Mouse (Mus musculus) retina, postnatal 7 days (tissue): ENCODE data around the gene Srsf1.
"Not testable (repeated sequence)": the region's sequence is repeated elsewhere in the genome, so short reads cannot be mapped to it uniquely, and the experiment has no call there.

Experiments
- DNase-seq: peaks from one replicate; pipeline ENCODE4 v3.0.0-alpha.2; 2012; ENCODE audit warnings: low read depth, low spot score

Gene Srsf1

DNA sequence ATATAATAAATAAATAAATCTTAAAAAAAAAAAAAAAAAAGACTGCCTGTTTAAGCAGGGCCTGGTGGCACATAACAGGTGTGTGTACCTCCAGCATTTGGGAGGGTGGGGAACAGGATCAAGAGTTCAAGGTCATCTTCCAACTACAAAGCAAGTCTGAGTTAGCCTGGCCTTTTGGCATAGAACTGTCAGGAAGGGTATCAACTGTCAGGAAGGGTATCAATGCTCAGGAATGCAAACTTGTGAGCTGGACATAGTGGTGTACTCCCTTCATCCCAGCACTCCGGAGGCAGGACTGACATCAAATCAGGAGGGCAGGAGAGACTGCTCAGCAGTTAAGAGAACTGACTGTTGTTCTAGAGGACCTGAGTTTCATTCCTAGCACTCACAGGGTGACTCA lies 8.1 kb upstream of the Srsf1 start:
- DNase-seq = no peak

DNA sequence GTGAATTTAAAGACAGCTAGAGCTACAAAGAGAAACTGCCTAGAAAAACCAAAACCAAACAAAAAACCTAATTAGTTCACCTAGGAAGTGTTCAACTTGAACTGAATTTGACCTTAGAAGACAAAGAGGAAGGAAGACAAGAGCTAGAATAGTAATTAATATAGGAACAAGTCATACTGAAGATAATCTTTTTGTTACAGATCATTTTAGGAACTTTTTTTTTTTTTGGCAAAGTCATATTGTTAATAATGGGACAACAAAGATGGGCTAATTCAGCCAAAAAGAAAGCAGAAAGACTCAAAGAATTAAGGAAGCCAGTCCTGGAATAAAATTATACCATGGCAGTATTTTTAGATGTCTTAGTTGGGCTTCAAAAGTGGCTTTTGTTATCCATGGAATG lies 2.9 kb upstream of the Srsf1 start:
- no peak for DNase-seq

DNA sequence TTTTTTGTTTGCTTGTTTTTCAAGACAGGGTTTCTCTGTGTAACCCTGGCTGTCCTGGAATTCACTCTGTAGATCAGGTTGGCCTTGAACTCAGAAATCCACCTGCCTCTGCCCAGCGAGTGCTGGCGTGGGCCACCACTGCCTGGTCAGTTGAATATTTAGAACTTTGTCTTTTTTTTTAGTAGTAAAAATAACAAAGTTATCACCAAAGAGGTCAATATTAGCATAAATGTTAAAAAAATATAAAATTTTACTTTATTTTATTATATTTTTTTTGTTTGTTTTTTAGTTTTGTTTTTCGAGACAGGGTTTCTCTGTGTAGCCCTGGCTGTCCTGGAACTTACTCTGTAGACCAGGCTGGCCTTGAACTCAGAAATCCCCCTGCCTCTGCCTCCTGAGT lies 2.0 kb upstream of the Srsf1 start:
- not testable (repeated sequence) for DNase-seq

DNA sequence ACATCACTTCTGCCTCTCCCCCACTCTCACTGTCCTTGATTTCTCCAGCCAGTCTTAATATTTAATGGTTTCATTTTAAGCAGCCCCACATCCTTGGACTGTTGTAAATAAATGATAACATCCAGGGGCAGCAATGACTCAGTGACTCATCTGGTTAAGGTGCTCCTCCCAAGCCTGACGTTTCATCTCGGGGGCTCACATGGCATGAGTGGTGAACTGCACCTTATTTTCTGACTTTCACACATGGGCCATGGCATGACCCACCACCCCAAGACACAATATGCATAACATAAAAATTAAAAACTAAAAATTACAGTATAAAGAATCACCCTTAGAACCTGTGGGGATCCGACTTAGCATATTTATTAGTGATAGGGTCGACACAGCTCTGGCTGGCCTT lies 1.3 kb upstream of the Srsf1 start:
- DNase-seq = no peak

DNA sequence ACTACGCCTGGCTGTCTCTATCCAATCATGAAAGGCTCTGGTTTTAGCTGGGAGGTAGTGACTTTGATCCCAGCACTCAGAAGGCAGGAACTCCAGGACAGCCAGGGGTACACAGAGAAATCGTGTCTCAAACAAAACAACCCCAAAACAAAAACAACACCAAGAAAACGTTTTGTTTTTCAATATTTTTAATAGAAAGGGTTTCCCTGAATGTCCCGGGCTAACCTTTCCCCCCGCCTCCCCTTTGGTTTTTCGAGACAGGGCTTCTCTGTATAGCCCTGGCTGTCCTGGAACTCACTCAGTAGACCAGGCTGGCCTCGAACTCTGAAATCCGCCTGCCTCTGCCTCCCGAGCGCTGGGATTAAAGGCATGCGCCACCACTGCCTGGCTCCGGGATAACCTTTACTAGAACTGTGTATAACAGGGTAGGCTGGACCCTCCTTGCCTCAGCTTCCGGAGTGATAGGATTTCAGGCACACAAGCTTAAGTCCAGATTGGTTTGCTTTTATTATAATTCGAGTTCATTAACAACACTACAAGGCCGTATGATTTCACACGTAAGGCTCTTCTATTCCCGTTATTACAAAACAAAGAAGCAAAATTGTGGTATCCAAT lies 743 bp upstream of the Srsf1 start:
- DNase-seq = no peak

DNA sequence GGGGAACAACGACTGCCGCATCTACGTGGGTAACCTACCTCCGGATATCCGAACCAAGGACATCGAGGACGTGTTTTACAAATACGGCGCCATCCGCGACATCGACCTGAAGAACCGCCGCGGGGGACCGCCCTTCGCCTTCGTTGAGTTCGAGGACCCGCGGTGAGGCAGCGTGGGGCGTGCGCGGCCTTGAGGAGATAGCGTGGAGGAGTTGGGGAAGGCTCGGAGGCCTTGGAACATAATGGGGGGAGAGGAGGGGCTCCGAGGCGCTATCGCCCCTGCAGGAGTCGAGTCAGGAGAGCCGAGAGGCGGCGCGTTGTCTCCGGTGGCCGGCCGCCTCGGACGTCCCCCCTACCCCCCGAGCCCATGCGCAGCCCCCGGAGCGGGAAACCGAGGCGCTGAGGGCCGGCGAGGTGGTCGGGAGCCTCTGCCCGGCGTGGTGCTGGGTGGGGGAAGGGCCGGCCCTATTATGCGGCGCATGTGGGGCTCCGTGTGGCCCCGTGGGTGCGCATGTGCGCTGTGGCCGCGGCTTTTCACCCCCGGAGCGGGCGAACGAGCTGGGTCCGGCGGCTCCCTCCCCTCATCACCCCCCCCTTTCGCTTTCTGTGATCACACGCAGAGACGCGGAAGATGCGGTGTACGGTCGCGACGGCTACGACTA lies 828 bp downstream of the Srsf1 start:
- peak; percentile 44 for DNase-seq

DNA sequence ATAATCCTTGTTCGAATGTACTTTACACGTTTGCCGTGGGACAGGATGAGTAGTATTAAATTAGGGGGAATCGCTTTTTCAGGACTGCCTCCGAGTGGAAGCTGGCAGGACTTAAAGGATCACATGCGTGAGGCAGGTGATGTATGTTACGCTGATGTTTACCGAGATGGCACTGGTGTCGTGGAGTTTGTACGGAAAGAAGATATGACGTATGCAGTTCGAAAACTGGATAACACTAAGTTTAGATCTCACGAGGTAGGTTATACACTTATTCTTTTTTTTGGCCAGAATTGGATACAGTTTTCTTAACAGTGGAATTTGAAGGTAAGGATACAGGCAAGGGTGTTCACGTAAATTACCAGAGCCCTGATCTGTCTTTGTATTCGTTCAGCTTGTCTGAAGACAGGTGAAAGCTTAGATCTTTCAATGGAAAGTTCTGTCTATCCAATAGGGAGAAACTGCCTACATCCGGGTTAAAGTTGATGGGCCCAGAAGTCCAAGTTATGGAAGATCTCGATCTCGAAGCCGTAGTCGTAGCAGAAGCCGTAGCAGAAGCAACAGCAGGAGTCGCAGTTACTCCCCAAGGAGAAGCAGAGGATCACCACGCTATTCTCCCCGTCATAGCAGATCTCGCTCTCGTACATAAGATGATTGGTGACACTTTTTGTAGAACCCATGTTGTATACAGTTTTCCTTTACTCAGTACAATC lies 1.9 kb downstream of the Srsf1 start:
- no peak for DNase-seq

DNA sequence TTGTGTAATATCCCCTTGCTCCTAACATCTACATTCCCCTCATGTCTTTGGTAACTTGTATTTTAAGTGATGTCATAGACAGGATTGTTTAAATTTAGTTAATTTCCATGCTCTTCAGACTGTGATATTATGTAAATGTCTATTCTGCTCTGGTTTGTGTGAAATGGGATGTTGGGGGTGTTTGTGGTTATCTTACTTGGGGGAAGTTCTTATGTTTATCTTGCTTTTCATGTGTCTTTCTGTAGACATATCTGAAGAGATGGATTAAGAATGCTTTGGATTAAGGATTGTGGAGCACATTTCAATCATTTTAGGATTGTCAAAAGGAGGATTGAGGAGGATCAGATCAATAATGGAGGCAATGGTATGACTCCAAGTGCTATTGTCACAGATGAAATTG lies 2.6 kb downstream of the Srsf1 start:
- DNase-seq = no peak

DNA sequence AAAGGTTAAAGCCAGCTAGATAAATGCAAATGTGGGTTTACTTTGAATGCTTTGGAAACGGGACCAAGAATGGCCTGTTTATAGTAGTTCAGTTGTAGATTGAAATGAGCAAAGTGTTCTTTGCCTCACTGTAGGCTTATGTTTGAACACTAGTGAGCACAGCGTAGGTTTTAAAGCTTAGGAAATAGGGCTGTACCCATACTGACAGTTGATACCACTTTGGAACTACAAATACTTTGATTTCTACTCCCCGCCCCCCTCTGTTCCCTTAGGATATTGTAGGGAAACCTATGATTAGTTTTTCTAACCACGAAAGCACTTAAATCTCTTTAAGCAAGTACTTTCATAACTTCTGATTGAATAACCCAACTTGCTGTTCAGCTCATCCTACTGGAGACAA lies 5.5 kb downstream of the Srsf1 start:
- DNase-seq = no peak

DNA sequence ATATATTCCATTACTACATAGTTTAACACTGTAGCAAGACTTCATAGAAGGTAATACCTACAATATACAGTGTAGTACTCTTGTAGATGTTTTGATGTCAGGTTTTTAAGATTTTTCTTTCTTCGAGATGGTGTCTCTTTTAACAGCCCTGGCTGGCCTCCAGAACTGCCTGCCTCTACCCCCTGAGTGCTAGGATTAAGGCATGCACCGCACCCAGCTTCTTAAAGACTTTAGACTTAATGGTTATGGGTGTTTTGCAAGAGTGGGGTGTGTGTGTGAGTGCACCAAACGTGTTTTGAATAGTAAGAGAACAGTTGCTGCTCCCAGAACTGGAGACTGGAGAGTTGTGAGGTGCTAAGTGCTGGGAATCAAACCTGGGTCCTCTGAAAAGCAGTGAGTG lies 6.6 kb downstream of the Srsf1 start:
- DNase-seq = no peak

DNA sequence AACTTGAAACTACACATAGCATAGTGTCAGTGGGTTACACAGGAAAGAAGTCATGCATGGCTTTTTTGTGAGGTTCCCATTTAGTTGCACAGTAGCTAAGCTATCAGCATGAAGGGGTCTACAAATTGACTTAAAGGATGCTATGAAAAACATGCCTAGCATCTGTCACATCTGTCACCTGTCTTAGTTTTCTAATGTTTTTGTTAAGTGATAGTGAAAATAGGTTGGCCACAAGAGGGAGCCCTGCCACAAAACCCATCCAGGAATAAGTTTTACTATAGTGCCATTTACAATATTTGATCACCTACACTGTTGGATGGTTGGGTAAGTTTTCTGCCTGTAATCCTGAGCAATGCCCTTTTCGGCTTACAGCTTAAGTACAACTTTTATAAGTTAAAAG lies 7.4 kb downstream of the Srsf1 start:
- peak; percentile 21 for DNase-seq

DNA sequence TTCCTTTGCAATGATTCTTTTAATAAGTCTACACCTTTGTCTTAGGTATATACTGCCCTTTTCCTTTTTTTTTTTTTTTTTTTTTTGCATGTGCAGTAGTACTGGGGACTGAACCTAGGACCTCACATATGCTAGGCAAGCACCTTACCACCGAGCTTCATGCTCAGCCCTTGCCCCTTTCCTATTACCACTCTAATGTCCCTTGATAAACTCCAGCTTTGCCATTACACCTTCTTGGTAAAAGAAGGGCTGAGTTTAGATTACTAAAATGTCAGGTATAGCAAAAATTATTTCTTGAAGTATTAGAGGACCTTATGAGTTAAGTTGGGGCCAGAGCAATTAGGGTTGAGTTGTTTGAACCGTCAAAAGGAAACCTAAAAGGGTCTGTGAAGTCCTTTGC lies 8.6 kb downstream of the Srsf1 start:
- DNase-seq = no peak

DNA sequence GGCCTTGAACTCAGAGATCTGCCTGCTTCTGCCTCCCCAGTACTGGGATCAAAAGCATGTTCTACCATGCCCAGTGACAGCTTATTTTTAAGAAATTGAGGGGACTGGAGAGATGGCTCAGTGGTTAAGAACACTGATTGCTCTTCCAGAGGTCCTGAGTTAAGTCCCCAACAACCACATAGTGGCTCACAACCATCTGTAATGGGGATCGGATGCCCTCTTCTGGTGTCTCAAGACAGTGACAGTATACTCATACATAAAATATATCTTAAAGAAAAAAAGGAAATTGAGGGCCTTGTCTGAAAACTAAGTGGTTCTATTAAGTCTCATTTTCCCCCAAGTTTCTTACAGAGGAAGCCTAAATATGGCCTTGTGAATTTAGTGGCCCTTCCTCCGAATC lies 10.6 kb downstream of the Srsf1 start:
- DNase-seq = no peak

DNA sequence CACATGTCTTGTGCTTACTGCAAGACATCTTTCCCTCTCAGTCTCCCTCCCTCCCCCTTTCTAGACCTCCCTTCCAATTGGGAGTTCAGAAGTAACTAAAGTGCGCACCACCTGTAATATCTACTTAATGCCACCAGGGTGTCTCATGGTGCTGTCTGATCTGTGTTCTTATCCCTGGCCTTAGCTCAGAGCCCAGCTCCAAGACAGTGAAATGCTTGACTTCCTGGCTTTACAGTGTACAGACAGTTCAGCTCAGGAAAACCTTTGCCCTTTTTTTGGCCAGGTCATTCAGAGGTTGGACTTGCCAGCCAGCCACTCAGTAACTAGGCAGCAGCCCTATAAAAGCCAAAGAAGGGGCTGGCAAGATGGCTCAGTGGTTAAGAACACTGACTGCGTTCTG lies 12.0 kb downstream of the Srsf1 start:
- DNase-seq = peak; percentile 52

DNA sequence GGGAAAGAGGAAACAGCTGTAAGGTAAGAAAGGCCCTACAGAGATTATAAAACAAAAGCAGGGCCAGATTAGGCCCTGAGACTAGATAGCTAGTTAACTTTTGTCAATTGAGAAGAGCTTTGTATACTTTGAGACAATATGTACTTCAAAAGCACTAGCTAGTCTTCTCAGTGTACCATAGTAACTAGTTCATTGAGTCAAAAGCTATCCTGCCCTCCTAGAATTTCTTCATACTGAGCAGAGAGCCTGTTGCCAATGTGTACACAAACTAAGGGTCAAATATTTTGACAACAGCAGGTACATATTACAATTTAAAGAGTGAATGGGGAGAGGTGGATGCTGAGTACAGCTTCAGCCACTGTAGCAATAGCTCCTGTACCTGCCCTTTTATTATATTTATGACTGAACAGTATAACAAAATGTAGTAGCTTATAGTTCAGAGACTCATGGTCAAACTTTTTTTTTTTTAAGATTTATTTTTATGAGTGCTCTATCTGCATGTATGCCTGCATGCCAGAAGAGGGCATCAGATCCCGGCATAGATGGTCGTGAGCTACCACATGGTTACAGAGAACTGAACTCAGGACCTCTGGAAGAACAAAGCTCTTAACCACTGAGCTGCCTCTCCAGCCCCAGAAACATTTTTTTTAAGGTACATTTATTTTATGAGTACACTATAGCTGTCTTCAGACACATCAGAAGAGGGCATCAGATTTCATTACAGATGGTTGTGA lies 14.9 kb downstream of the Srsf1 start:
- no peak for DNase-seq

DNA sequence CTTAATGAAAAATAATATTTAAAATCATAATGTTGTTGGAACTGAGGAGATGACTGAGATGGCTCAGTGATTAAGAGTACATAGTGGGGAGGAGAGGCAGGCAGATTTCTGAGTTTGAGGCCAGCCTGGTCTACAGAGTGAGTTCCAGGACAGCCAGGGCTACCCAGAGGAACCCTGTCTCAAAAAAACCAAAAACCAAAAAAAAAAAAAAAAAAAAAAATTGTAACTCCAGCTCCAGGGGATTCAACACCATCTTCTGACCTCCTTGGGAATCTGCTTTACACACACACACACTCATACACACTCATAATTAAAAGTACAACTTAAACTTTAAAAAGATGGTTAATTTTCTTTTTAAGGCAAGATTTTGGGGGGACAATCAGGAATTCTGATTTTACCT lies 18.6 kb downstream of the Srsf1 start:
- no peak for DNase-seq

DNA sequence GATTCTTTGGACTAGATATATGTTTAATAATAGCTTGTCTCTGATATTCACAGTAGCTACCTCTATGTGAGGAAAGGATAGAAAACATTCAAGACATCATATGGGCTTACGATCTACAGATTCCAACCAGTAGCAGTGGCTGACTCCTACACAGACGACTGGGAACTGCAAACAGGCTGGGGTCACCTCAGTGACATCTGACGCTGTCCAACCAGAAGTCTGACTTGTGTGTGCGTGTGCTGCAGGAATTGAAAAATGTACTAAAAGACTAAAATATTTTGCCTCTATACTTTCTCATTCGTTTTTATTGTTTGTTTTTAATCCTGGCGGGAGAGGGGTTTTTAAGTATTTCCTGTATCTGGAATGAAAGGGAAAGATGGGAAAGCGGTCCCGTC lies 20.0 kb downstream of the Srsf1 start:
- DNase-seq = no peak

DNA sequence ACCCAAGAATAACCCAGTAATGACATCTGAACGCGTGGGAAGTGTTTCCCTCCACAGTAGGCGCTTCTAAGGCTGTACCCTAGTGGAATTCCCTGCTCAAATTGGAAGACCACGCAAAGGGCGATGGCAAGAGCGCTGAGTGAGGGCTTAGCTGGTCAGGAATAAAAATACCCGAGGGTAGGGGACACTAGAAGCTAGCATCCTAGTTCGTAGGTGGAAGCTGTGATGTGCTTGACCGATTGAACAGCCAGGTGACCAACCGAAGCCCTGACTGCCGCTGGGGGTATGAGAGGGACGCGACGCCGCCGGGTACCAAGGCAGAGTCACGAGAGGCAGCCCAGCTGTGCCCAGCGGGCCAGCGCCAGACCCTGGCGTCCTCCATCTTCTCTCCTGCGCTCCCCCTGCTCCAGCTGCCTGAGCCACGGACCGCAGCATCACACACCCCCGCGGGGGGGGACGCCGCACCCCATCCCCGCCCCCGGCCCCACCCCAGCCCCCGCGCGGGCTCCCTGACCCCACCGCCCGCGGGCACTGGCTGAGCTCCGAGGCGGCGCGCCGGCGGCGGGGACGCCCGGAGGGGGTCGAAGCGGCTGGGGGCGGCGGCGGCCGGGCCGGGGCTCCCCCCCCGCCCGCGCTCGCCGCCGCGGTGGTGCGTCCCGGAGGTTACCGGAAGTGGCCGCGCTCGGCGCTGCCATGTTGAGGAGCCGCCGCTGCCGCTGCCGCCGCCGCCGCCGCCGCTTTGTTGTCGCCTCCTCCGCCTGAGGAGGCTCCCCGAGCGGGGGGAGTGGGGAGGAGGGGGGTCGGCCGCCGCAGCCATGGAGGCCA lies 20.6 kb downstream of the Srsf1 start, which contains the start of gene Vezf1:
Vezf1 (plus strand) TSS at position 694 of the 825 bp plus-strand sequence.
- peak; percentile 78 for DNase-seq

DNA sequence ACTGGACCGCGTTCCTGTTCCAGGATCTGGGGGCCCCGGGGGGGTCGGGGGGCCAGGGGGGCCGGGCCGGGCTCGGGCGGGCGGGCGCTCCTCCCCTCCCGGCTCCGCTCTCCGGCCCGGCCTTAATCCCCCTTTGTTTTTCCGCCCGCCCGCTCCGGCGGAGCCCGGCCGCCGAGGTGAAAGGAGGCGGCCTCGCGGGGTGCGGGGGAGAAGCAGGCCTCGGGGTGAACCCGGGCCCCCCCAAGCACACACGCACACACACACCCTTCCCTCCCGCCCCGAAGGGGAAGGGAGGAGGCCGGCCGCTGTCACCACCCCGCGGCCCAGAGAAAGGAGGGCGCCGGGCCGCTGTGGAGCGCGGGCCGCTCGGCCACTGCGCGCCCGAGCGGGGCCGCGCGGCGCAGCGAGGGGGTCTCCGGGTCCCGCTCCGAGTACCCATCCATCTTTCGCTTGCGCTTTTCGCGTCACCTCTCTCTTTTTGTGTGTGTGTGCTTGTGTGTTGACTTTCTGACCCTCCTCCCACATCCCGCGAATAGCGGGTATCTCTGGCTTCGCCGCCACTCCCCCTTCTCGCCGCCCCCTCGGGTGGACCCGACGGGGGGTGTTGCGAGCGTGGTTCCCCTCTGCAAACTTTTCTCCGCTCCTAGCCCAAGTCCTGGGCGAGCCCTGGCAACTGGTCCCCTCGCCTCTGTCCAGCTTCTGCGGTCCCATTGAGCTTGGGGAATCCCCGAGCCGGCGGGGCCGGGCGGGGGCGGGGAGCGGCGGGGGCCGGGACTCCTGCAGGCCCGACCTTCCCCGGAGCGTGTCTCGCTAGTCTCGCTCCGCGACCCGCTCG lies 21.5 kb downstream of the Srsf1 start:
- DNase-seq = peak; percentile 24

DNA sequence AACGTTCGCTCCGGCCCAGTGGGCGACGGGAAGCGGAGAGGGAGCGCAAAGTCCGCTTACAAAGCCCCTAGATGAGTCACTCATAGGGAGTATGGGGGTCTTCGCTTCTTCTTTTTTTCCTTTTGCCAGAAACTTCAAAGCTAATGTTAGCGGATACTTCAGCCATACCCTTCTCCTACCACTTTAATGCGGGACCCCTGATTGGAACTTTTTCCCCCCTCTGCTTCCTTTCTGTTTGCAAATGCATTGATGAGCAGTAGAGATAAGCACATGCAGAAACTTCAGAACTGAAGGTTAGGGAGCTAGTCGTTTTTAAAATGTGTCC lies 22.0 kb downstream of the Srsf1 start:
- DNase-seq = no peak

DNA sequence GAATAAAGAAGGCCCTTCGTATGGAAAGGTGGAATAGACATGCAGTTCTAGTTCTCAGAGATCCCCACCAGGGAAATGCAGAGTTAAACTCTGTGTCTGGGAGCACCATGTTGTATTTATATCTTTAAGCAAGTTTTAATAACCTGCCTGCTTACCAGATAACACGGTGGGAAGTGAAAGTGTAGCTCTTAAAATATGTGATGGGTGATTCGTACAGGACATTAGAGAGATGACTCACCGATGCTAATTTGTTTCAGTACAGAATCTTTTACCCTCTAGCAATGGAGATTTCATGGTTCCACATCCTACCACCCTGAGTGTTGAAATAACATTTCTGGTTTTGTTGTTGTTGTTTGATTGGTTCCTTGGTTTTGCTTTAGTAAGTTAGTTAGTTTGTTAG lies 23.2 kb downstream of the Srsf1 start:
- no peak for DNase-seq
